Mouse (Mus musculus): ENCODE data around the gene Tas2r144. TPM values are rescaled to one million over a fixed set of nuclear protein-coding genes. Genes with fewer than 3 reads are reported as not detected.

The Tas2r144 gene
- polyA plus RNA-seq, 1 experiment from 2014 or later = not detected

Other genes with a start within 250 kb of the Tas2r144 start
- not detected in 2 replicates for gene Sval3, start 247.2 kb upstream of the Tas2r144 start, polyA plus RNA-seq (2016; fragmentation: Nextera tagmentation; extraction: Ambion mirVana)
- gene Sva, start 176.9 kb upstream of the Tas2r144 start, polyA plus RNA-seq (2016; fragmentation: Nextera tagmentation; extraction: Ambion mirVana) = not detected in 2 replicates
- not detected in 2 replicates for gene Tas2r139, start 74.4 kb upstream of the Tas2r144 start, polyA plus RNA-seq (2016; fragmentation: Nextera tagmentation; extraction: Ambion mirVana)
- gene Gstk1, start 30.6 kb downstream of the Tas2r144 start, polyA plus RNA-seq (2016; fragmentation: Nextera tagmentation; extraction: Ambion mirVana) = 9.9 and 10.9 TPM in 2 replicates
- 0.19 and 0.27 TPM in 2 replicates for gene Tmem139, start 46.6 kb downstream of the Tas2r144 start, polyA plus RNA-seq (2016; fragmentation: Nextera tagmentation; extraction: Ambion mirVana)
- 37.6 and 38.1 TPM in 2 replicates for gene Casp2, start 49.7 kb downstream of the Tas2r144 start, polyA plus RNA-seq (2016; fragmentation: Nextera tagmentation; extraction: Ambion mirVana)
- gene Clcn1, start 71.4 kb downstream of the Tas2r144 start, polyA plus RNA-seq (2016; fragmentation: Nextera tagmentation; extraction: Ambion mirVana) = 0.73 and 1.0 TPM in 2 replicates
- gene Fam131b, start 109.3 kb downstream of the Tas2r144 start, polyA plus RNA-seq (2016; fragmentation: Nextera tagmentation; extraction: Ambion mirVana) = 0.37 and 0.52 TPM in 2 replicates
- 213 and 219 TPM in 2 replicates for gene Zyx, start 134.3 kb downstream of the Tas2r144 start, polyA plus RNA-seq (2016; fragmentation: Nextera tagmentation; extraction: Ambion mirVana)
- gene Epha1, start 157.9 kb downstream of the Tas2r144 start, polyA plus RNA-seq (2016; fragmentation: Nextera tagmentation; extraction: Ambion mirVana) = 4.7 and 5.5 TPM in 2 replicates
- not detected in 2 replicates for gene Tas2r143, start 184.9 kb downstream of the Tas2r144 start, polyA plus RNA-seq (2016; fragmentation: Nextera tagmentation; extraction: Ambion mirVana)
- gene Tas2r135, start 190.1 kb downstream of the Tas2r144 start, polyA plus RNA-seq (2016; fragmentation: Nextera tagmentation; extraction: Ambion mirVana) = not detected in 2 replicates
- gene Tas2r126, start 219.2 kb downstream of the Tas2r144 start, polyA plus RNA-seq (2016; fragmentation: Nextera tagmentation; extraction: Ambion mirVana) = not detected in 2 replicates
- not detected in 2 replicates for gene Olfr458, start 249.9 kb downstream of the Tas2r144 start, polyA plus RNA-seq (2016; fragmentation: Nextera tagmentation; extraction: Ambion mirVana)